Mouse (Mus musculus) mouse embryonic stem cell (cell line): ENCODE data around the gene Synj1.

Experiments used
- in situ Hi-C, 2 experiments: fragments of 300-500 bp; cut with MboI; formaldehyde crosslinking; loops; 1 replicate in 1 of 2; 3 replicates in 1 of 2; pipeline ENCODE4 v1.14.3; 2019 to 2020; ENCODE audit warnings: low sequenced_read_pairs in 2 of 2, low pct_unique_long_range_greater_than_20kb in 1 of 2, mixed read lengths in 1 of 2; ENCODE audit not compliant: unreplicated experiment in 1 of 2

Synj1 gene

GRCm38 (mm10) chr16:90958301-90959085 lies 52.6 kb downstream of the Synj1 start:
- in situ Hi-C loops, result no loop called here

- in situ Hi-C loops, result no loop called here
These were observed 55.6 kb downstream of the Synj1 start for GRCm38 (mm10) chr16:90955494-90955893.

- in situ Hi-C loops, result no loop called here
These were observed 57.3 kb downstream of the Synj1 start for GRCm38 (mm10) chr16:90953770-90954169.

- in situ Hi-C loops, result no loop called here
These were observed 58.0 kb downstream of the Synj1 start for GRCm38 (mm10) chr16:90953147-90953546.

- in situ Hi-C loops, result no loop called here
These were observed 60.6 kb downstream of the Synj1 start for GRCm38 (mm10) chr16:90950354-90950963.

DNA sequence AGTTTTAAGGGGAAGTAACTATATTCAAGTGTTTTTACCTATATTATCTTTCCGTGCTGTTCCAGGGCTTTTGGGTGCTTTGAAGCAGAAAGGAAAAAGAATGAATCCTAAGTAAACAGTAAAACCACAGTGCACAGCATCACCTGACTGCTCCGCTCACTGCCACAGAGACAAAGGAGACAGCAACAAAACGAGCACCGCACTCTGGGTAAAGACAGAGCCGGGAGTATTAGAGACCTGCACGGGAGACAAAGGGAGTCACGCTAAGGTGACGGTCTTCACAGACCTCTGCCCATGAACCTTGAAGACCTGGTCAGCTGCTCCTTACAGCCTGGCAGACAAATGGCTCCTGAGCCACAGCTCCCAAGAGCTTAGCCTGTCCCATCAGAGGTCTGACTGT lies 64.1 kb downstream of the Synj1 start:
- in situ Hi-C loops, result no loop called here

GRCm38 (mm10) chr16:90941246-90941645 lies 69.9 kb downstream of the Synj1 start:
- in situ Hi-C loops, result no loop called here

GRCm38 (mm10) chr16:90934687-90935328 lies 76.3 kb downstream of the Synj1 start, which contains the start of gene Cfap298:
Cfap298 (minus strand) TSS chr16:90935114.
- in situ Hi-C loops, result loop anchor here in 1 of 2 experiments (5.0 to 10.0 kb wide), 2 partner anchors 57 to 110 kb away; partner anchors contain the start of gene Eva1c

DNA sequence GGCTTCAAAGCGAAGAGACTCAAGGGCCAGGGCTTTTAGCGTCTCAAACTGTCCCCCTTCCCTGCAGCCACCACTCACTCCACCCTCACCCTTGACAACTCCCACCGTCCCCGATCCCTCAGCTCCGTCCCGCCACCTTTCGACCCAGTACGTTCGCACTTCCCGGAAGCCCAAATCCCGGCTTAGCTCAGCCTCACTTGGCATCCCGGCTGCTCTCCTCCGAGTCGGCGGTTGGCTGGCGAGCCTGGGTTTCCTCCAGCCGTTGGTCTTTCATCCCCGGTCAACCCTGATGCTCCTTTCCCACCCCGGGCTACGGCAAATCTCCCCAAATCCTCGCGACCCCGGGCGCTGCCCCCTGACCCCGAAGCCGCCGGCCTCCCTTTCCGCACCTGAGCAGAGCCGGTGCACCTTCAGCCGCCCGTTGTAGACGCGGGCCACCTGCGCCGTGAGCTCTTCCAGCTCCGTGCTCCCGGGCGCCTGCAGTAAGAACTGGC lies 76.9 kb downstream of the Synj1 start:
- in situ Hi-C loops, result loop anchor here in 1 of 2 experiments (5.0 to 10.0 kb wide), 2 partner anchors 58 to 109 kb away; partner anchors contain the start of gene Eva1c

- in situ Hi-C loops, result loop anchor here in 1 of 2 experiments (5.0 to 10.0 kb wide), 2 partner anchors 59 to 109 kb away; partner anchors contain the start of gene Eva1c
These were observed 77.5 kb downstream of the Synj1 start for GRCm38 (mm10) chr16:90933534-90934176.

GRCm38 (mm10) chr16:90927446-90927845 lies 83.7 kb downstream of the Synj1 start:
- in situ Hi-C loops, result no loop called here

DNA sequence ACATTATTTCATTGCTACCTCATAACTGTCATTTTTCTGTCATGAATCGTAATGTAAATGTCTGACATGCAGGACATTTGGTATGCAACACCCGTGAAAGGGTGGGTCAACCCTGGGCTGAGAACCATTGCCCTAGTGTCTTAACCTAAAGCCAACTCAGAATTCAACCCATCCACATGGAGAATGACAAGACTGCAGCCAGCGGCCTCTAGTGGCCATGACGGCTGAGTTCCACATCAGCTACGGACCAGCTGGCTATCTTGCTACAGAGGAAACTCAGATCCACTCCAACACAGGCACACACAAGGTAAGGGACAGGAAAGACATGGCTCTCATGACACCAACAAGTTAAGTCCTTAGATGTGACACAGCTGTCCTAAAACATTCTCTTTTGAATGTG lies 85.6 kb downstream of the Synj1 start:
- in situ Hi-C loops, result no loop called here

DNA sequence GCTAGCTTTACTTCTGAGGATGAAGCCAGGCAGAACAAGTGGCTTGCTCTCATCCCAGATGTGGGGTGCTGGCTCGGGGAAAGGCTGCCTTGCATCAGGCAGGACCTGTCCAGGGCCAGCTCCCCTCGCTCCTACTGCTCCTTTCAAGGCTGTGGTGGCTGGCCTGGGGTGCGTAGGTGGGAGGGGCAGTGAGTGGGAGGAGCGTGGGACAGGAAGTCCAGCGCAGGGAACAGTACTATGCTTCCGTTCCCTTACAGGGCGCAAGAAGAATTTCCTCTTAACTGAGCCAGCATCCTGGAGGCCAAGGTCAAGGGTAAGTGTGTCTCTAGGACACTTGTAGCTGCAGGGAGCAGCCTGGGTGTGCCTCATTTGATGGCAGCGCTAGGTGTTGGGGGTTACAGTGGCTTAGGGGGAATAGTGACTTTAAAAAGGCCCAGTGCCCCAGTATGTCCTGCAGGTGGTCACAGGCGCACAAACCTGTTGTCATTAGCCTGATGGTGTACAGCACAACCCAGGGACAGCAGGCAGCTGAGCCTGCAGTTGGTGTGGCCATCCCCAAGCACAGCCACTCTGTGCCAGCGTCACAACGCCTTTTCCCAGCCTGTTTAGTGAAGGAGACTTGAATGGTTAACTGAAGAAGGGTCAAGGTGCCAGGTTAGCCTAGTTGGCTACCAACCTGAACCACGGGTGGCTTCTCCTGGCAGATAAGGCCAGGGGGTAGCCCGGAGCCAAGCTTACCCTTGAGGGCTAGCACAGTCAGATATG lies 86.3 kb downstream of the Synj1 start:
- in situ Hi-C loops, result no loop called here

- in situ Hi-C loops, result no loop called here
These were observed 89.5 kb downstream of the Synj1 start for GRCm38 (mm10) chr16:90921471-90922159.

- in situ Hi-C loops, result no loop called here
These were observed 94.0 kb downstream of the Synj1 start for GRCm38 (mm10) chr16:90917156-90917555.

DNA sequence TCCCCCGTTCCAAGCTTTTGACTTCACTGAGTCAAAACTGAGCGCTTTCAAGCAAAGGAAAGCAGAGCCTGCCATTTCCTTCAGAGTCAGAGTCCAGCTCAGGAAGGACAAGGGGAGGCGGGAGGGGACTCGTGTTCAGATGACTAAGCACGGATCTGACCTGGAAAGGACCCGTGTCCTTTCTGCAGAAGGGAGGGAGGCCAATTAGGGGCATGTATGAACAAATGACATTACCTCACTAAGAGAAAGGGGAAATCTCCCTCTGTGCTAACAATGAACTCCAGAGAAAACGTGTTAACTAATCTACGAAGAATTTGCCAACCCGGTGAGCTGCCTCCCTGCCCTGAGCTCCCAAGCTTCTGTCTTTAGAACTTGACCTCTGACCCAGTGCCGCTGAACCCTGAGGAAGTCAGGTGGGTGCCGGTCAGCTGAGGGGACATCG lies 95.0 kb downstream of the Synj1 start:
- in situ Hi-C loops, result no loop called here

GRCm38 (mm10) chr16:90911766-90912165 lies 99.3 kb downstream of the Synj1 start:
- in situ Hi-C loops, result no loop called here
